Mouse (Mus musculus) liver, embryonic 15.5 days (tissue): ENCODE results near the gene Trpm3. TPM values are rescaled to one million over a fixed set of nuclear protein-coding genes. Genes with fewer than 3 reads are reported as not detected.
"Not testable (repeated sequence)": the region's sequence is repeated elsewhere in the genome, so short reads cannot be mapped to it uniquely, and the experiment has no call there.

Experiments used
- ATAC-seq: fragments of 200-750 bp; cut with Nextera tagmentation; 2 replicates; pipeline ENCODE4 v1.8.0; 2017; ENCODE audit warnings: moderate number of reproducible peaks, mild to moderate bottlenecking, moderate library complexity; ENCODE audit not compliant: insufficient read depth
- H3K27ac ChIP-seq: fragments of 300-500 bp; sonication (generic); replicated peaks from 2 replicates; pipeline ENCODE4 v1.5.1; 2015; ENCODE audit warnings: mild to moderate bottlenecking, inconsistent platforms
- H3K27me3 ChIP-seq: fragments of 300-500 bp; sonication (generic); 2 replicates; pipeline ENCODE4 v1.6.1; 2015; ENCODE audit warnings: mild to moderate bottlenecking, inconsistent platforms
- H3K36me3 ChIP-seq: fragments of 300-500 bp; sonication (generic); replicated peaks from 2 replicates; pipeline ENCODE4 v1.6.1; 2015; ENCODE audit warnings: moderate library complexity, mild to moderate bottlenecking, inconsistent platforms
- H3K4me1 ChIP-seq: fragments of 300-500 bp; sonication (generic); replicated peaks from 2 replicates; pipeline ENCODE4 v1.6.1; 2015; ENCODE audit warnings: inconsistent platforms
- H3K4me2 ChIP-seq: fragments of 300-500 bp; sonication (generic); 2 replicates; pipeline ENCODE4 v1.6.1; 2015; ENCODE audit warnings: moderate library complexity, mild to moderate bottlenecking, inconsistent platforms
- H3K4me3 ChIP-seq: fragments of 300-500 bp; sonication (generic); replicated peaks from 2 replicates; pipeline ENCODE4 v1.5.1; 2015; ENCODE audit warnings: mild to moderate bottlenecking, inconsistent platforms
- H3K9ac ChIP-seq: fragments of 300-500 bp; sonication (generic); 2 replicates; pipeline ENCODE4 v1.6.1; 2015; ENCODE audit warnings: moderate library complexity, mild to moderate bottlenecking, inconsistent platforms
- H3K9me3 ChIP-seq: fragments of 300-500 bp; sonication (generic); replicated peaks from 2 replicates; pipeline ENCODE4 v1.6.1; 2016; ENCODE audit warnings: inconsistent platforms
- WGBS: fragments of 180-500 bp; shearing (Covaris S2); methylation state at CpG from one replicate; pipeline ENCODE4 v1.1.7; 2015; ENCODE audit warnings: mixed read lengths; ENCODE audit not compliant: insufficient replicate concordance; 5-methylcytosine and 5-hydroxymethylcytosine counted together
- polyA plus RNA-seq: library from polyadenylated mRNA; unstranded; fragments of >200 nt; fragmentation: Nextera tagmentation; extraction: Ambion mirVana; gene quantifications from 2 replicates; pipeline ENCODE4 v1.2.1, GENCODE M21; 2015

Gene Trpm3
- polyA plus RNA-seq, 1 experiment from 2014 or later = 0.03 TPM

DNA sequence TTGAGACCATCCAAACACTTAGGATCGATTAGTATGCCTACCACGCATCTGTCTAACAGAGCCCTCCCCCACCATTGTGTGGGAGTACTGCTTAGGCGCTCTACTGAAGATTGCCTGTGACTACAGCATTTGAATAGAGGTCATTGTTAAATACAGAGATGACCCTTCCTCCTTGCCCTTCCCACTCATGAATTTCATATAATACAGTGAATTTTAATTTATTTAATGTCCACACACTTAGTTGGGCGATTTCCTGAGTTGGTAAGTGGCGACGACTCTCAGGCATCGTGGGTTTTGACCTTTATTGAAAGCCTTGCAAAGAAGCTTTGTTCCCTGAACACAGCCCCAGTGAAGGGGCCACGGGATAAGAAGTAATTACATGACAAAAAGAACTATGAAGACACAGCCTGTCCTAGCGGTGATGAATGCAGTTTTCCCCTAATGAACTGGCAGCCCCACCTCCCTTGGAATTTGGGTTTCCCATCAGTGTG is 684.7 kb downstream of the Trpm3 start:
- Histone ChIP-seq H3K4me2 (no peak overlapping the region), H3K4me3 (no peak overlapping the region), H3K27me3 (no peaks in the 10 kb centered on the region), H3K9ac (no peak overlapping the region), H3K4me1 (no peaks in the 10 kb centered on the region), H3K9me3 (no peaks in the 10 kb centered on the region), H3K27ac (no peak overlapping the region), H3K36me3 (no peaks in the 10 kb centered on the region)
- 61% methylated on average over 9 of the region's 9 CpGs for whole genome bisulfite sequencing
- ATAC-seq = no peak

GRCm38 (mm10) chr19:22825812-22826211 is 687.0 kb downstream of the Trpm3 start:
- 69% methylated on average over 1 of the region's 1 CpGs for WGBS
- Histone ChIP-seq H3K36me3 (no peaks in the 10 kb centered on the region), H3K27ac (no peak overlapping the region), H3K4me2 (no peak overlapping the region), H3K9me3 (no peaks in the 10 kb centered on the region), H3K4me1 (no peaks in the 10 kb centered on the region), H3K27me3 (no peaks in the 10 kb centered on the region), H3K4me3 (no peak overlapping the region), H3K9ac (no peak overlapping the region)
- no peak for ATAC-seq

DNA sequence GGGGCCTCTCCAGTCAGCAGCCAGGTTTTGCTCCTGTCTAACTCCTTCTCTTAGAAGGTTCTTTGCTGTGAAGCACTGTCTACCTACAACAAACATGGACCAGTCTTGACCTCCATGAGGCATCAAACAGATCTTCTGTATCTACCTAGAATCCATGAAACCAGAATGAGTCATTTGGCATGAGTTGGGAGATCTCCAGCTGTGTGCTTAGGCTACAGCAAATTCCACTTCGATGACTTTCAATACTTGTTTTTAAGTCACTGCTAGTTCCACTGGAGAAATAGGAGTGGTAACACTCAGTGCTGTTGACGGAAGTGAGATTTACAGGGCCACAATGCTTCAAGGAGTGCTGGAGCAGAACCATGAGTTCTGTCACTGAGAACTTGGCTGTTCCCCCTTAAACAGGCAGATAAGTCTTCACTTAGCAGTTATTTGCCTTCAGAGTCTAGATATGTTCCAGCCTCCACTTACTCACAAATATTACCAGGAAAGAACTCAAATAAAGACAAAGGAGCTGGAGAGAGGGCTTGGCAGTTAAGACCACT is 689.4 kb downstream of the Trpm3 start:
- no peaks in the 10 kb centered on the region for H3K4me1 ChIP-seq
- no peak overlapping the region for H3K4me2 ChIP-seq
- H3K27me3 ChIP-seq = no peaks in the 10 kb centered on the region
- 76% methylated on average over 2 of the region's 2 CpGs for WGBS
- H3K4me3 ChIP-seq = no peak overlapping the region
- ATAC-seq = no peak
- H3K9ac ChIP-seq = no peak overlapping the region
- no peaks in the 10 kb centered on the region for H3K9me3 ChIP-seq
- no peaks in the 10 kb centered on the region for H3K36me3 ChIP-seq
- no peak overlapping the region for H3K27ac ChIP-seq

GRCm38 (mm10) chr19:22841081-22842040 is 702.5 kb downstream of the Trpm3 start:
- Histone ChIP-seq H3K9ac (no peak overlapping the region), H3K27ac (no peak overlapping the region), H3K4me1 (no peaks in the 10 kb centered on the region), H3K36me3 (no peaks in the 10 kb centered on the region), H3K27me3 (no peaks in the 10 kb centered on the region), H3K9me3 (no peaks in the 10 kb centered on the region), H3K4me3 (no peak overlapping the region), H3K4me2 (no peak overlapping the region)
- ATAC-seq = no peak
- whole genome bisulfite sequencing = 48% methylated on average over 6 of the region's 6 CpGs

GRCm38 (mm10) chr19:22842697-22843096 is 703.9 kb downstream of the Trpm3 start:
- Histone ChIP-seq H3K4me3 (no peak overlapping the region), H3K27ac (no peak overlapping the region), H3K9me3 (no peaks in the 10 kb centered on the region), H3K36me3 (no peaks in the 10 kb centered on the region), H3K27me3 (no peaks in the 10 kb centered on the region), H3K4me2 (no peak overlapping the region), H3K9ac (no peak overlapping the region), H3K4me1 (no peaks in the 10 kb centered on the region)
- ATAC-seq = no peak
- 51% methylated on average over 2 of the region's 2 CpGs for WGBS

DNA sequence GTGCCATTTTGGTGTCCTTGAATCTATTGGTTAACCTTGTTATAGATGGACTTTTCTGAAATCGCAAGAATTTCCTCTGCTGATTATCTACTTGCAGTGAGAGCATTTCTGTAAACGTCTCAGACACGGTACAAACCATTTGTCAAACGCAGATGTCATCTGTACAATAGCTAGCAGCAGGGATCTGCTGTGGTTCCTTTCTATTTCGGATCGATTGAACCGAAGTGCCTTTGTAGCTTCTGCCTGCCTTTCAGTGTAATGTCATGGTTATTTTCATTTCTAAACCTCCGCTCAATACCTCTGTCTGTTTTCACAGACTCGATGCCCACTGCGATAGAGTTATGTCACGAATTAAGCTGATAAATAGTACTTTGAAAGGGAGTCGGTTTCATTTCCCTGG is 708.9 kb downstream of the Trpm3 start:
- Histone ChIP-seq H3K4me1 (no peaks in the 10 kb centered on the region), H3K36me3 (no peaks in the 10 kb centered on the region), H3K27me3 (no peaks in the 10 kb centered on the region), H3K9ac (no peak overlapping the region), H3K27ac (no peak overlapping the region), H3K9me3 (no peaks in the 10 kb centered on the region), H3K4me3 (no peak overlapping the region), H3K4me2 (no peak overlapping the region)
- no peak for ATAC-seq
- WGBS = 46% methylated on average over 12 of the region's 12 CpGs

GRCm38 (mm10) chr19:22848251-22848650 is 709.4 kb downstream of the Trpm3 start:
- Histone ChIP-seq H3K9ac (no peak overlapping the region), H3K4me1 (no peaks in the 10 kb centered on the region), H3K4me3 (no peak overlapping the region), H3K36me3 (no peaks in the 10 kb centered on the region), H3K27me3 (no peaks in the 10 kb centered on the region), H3K9me3 (no peaks in the 10 kb centered on the region), H3K4me2 (no peak overlapping the region), H3K27ac (no peak overlapping the region)
- 48% methylated on average over 1 of the region's 1 CpGs for WGBS
- ATAC-seq = no peak

DNA sequence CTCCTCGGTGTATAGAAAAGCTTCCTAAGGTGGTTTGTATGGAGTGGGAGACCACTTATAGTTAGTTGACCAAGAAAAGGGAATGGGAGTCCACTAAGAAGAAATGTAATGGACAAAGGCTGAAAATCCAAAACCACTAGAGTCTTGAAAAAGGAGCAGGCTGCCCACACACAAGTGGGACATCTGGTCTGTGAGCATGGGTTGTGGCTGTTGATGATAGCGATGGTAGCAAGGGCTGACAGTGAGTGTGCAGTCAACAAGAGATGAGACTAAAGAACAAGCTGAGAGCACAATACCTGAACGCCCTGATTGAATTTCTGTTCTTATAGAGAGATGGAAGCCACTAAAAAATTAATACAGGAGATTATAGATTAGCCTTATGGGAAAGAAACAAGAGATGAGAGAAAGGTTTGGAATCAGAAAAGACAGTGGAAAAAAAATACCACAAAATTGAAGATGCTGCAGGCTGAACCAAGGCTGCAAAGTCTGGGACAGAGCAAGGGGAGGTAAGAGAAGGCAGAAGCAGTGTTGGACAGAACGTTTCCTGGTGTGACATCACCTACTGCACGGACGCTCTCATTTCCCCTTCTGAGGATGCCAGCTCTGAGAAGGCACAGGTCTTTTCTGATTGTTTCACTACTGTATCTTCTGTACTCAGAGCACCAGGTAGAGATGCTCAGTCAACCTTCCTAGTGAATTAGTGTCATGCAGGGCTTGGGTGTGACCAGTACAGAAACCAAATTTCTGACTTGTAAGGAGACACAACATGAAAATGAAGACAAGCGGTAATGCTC is 710.1 kb downstream of the Trpm3 start:
- Histone ChIP-seq H3K4me2 (no peak overlapping the region), H3K4me3 (no peak overlapping the region), H3K4me1 (no peaks in the 10 kb centered on the region), H3K9ac (no peak overlapping the region), H3K9me3 (no peaks in the 10 kb centered on the region), H3K27ac (no peak overlapping the region), H3K36me3 (no peaks in the 10 kb centered on the region), H3K27me3 (no peaks in the 10 kb centered on the region)
- ATAC-seq = no peak
- WGBS = 52% methylated on average over 7 of the region's 7 CpGs

DNA sequence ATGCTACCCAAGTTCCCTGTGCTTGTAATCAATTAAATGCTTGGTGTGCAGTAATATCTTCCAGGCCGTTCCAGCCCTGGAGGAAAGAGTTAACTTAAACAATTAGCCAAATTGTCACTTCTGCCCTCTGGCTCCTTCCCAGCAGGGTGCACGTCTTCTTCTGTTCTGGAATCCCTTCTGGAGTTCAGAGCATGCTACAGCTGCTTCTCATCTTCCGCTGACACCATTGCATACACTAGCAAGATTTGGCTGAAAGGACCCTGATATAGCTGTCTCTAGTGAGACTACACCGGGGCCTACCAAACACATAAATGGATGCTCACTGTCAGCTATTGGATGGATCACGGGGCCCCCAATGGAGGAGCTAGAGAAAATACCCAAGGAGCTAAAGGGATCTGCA is 712.6 kb downstream of the Trpm3 start:
- not testable (repeated sequence) for H3K27ac ChIP-seq, H3K9ac ChIP-seq, H3K4me3 ChIP-seq, ATAC-seq, H3K36me3 ChIP-seq, H3K4me1 ChIP-seq, H3K27me3 ChIP-seq, H3K4me2 ChIP-seq, H3K9me3 ChIP-seq
- 60% methylated on average over 5 of the region's 5 CpGs for WGBS

GRCm38 (mm10) chr19:22859644-22860043 is 720.8 kb downstream of the Trpm3 start:
- Histone ChIP-seq H3K27me3 (no peaks in the 10 kb centered on the region), H3K4me3 (no peak overlapping the region), H3K36me3 (no peaks in the 10 kb centered on the region), H3K4me1 (no peaks in the 10 kb centered on the region), H3K4me2 (no peak overlapping the region), H3K9ac (no peak overlapping the region), H3K9me3 (no peaks in the 10 kb centered on the region), H3K27ac (no peak overlapping the region)
- no peak for ATAC-seq
- WGBS = 75% methylated on average over 4 of the region's 4 CpGs

DNA sequence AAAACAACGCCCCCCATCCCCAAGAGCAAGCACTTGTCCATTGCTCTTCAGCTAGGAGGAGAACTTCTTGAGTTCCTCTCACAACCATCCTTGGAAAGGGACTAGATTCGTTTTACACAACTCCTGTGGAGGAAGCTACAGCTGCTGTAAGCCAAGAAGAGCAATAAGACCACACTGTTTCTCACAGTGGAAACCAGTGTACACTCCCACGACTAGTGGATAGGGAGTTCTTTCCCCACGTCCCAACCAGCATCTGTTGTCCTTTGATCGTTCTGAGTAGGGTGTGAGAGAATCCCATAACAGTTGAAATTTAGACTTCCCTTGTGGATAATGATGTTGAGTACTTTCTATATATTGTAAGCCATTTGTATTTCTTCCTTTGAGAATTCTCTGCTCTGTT is 728.6 kb downstream of the Trpm3 start:
- ATAC-seq = no peak
- Histone ChIP-seq H3K4me2 (no peak overlapping the region), H3K4me1 (no peaks in the 10 kb centered on the region), H3K36me3 (no peaks in the 10 kb centered on the region), H3K9ac (no peak overlapping the region), H3K4me3 (no peak overlapping the region), H3K27ac (no peak overlapping the region), H3K9me3 (no peaks in the 10 kb centered on the region), H3K27me3 (no peaks in the 10 kb centered on the region)
- 56% methylated on average over 5 of the region's 5 CpGs for WGBS
